Mouse (Mus musculus) limb, embryonic 15.5 days (tissue): Measurements from ENCODE around the gene Trim52. TPM values are rescaled to one million over a fixed set of nuclear protein-coding genes. Genes with fewer than 3 reads are reported as not detected.
"Not testable (repeated sequence)": the region's sequence is repeated elsewhere in the genome, so short reads cannot be mapped to it uniquely, and the experiment has no call there.

Experiments used
- ATAC-seq: fragments of 200-750 bp; cut with Nextera tagmentation; 2 replicates; pipeline ENCODE4 v1.8.0; 2017; ENCODE audit warnings: low read depth, moderate TSS enrichment; ENCODE audit not compliant: insufficient number of reproducible peaks, low FRiP score, low TSS enrichment
- H3K27ac ChIP-seq: fragments of 300-500 bp; sonication (generic); 2 replicates; pipeline ENCODE4 v1.5.1; 2015; ENCODE audit warnings: moderate library complexity, mild to moderate bottlenecking, inconsistent platforms
- H3K27me3 ChIP-seq: fragments of 300-500 bp; sonication (generic); 2 replicates; pipeline ENCODE4 v1.6.1; 2015; ENCODE audit warnings: inconsistent platforms
- H3K36me3 ChIP-seq: fragments of 300-500 bp; sonication (generic); 2 replicates; pipeline ENCODE4 v1.6.1; 2015; ENCODE audit warnings: inconsistent platforms
- H3K4me1 ChIP-seq: fragments of 300-500 bp; sonication (generic); 2 replicates; pipeline ENCODE4 v1.6.1; 2015; ENCODE audit warnings: inconsistent platforms
- H3K4me2 ChIP-seq: fragments of 300-500 bp; sonication (generic); 2 replicates; pipeline ENCODE4 v1.6.1; 2015; ENCODE audit warnings: mild to moderate bottlenecking, inconsistent platforms
- H3K4me3 ChIP-seq: fragments of 300-500 bp; sonication (generic); 2 replicates; pipeline ENCODE4 v1.5.1; 2015; ENCODE audit warnings: mild to moderate bottlenecking, inconsistent platforms
- H3K9ac ChIP-seq: fragments of 300-500 bp; sonication (generic); 2 replicates; pipeline ENCODE4 v1.6.1; 2015; ENCODE audit warnings: inconsistent platforms
- H3K9me3 ChIP-seq: fragments of 300-500 bp; sonication (generic); 2 replicates; pipeline ENCODE4 v1.6.1; 2016; ENCODE audit warnings: inconsistent platforms
- WGBS: fragments of 180-500 bp; shearing (Covaris S2); methylation state at CpG from one replicate; pipeline ENCODE4 v1.1.7; 2015; 5-methylcytosine and 5-hydroxymethylcytosine counted together
- polyA plus RNA-seq: library from polyadenylated mRNA; unstranded; fragments of >200 nt; fragmentation: Nextera tagmentation; extraction: Ambion mirVana; gene quantifications from 2 replicates; pipeline ENCODE4 v1.2.1, GENCODE M21; 2015

Trim52 gene
- polyA plus RNA-seq, 1 experiment from 2014 or later = not detected

GRCm38 (mm10) chr14:106162331-106162730 lies 56.3 kb downstream of the Trim52 start:
- Histone ChIP-seq H3K4me1 (0 out of 2 replicates have a peak, but pooled peaks cover 2% of the 10 kb centered on the region), H3K9ac (no peak overlapping the region), H3K36me3 (no peaks in the 10 kb centered on the region), H3K4me3 (no peak overlapping the region), H3K27ac (no peak overlapping the region), H3K4me2 (no peak overlapping the region), H3K27me3 (no peaks in the 10 kb centered on the region), H3K9me3 (no peaks in the 10 kb centered on the region)
- no peak for ATAC-seq
- 34% methylated on average over 3 of the region's 3 CpGs for WGBS

GRCm38 (mm10) chr14:106163196-106163595 lies 57.2 kb downstream of the Trim52 start:
- no peak for ATAC-seq
- no peaks in the 10 kb centered on the region for H3K27me3 ChIP-seq
- no peak overlapping the region for H3K4me3 ChIP-seq
- no peaks in the 10 kb centered on the region for H3K9me3 ChIP-seq
- H3K4me1 ChIP-seq = 0 out of 2 replicates have a peak, but pooled peaks cover 2% of the 10 kb centered on the region
- H3K36me3 ChIP-seq = no peaks in the 10 kb centered on the region
- H3K27ac ChIP-seq = no peak overlapping the region
- no peak overlapping the region for H3K9ac ChIP-seq
- H3K4me2 ChIP-seq = no peak overlapping the region

DNA sequence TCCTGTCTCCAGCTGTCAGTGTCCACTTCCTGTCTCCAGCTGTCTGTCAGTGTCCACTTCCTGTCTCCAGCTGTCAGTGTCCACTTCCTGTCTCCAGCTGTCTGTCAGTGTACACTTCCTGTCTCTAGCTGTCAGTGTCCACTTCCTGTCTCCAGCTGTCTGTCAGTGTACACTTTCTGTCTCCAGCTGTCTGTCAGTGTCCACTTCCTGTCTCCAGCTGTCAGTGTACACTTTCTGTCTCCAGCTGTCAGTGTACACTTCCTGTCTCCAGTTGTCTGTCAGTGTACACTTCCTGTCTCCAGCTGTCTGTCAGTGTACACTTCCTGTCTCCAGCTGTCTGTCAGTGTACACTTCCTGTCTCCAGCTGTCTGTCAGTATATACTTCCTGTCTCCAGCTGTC lies 57.9 kb downstream of the Trim52 start:
- ATAC-seq, H3K27ac ChIP-seq, H3K9me3 ChIP-seq, H3K4me2 ChIP-seq, H3K4me1 ChIP-seq, H3K36me3 ChIP-seq, H3K9ac ChIP-seq, H3K27me3 ChIP-seq, H3K4me3 ChIP-seq: not testable (repeated sequence)

DNA sequence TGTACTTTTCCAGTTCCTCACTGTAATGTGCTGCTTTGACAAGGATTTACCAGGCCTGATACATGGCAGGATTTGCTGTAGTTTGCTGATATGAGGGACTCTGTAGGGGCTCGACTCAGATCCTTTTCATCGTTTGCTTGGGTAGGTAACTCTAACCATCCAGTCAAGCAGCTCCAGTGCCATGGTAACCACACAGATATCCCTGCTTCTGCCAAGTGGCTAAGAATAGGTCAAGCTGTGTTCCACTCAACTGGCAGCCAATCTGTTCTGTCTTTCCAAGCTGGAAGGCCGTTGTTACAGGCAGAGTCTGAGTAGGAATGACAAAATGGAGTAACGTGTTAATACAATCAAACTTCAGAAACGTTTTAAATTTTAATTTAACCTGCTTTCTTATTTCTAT lies 70.9 kb downstream of the Trim52 start:
- H3K9ac ChIP-seq = no peak overlapping the region
- no peak for ATAC-seq
- no peak overlapping the region for H3K4me3 ChIP-seq
- H3K9me3 ChIP-seq = no peaks in the 10 kb centered on the region
- H3K36me3 ChIP-seq = no peaks in the 10 kb centered on the region
- no peak overlapping the region for H3K27ac ChIP-seq
- no peak overlapping the region for H3K4me2 ChIP-seq
- 70% methylated on average over 5 of the region's 5 CpGs for WGBS
- no peaks in the 10 kb centered on the region for H3K27me3 ChIP-seq
- H3K4me1 ChIP-seq = no peaks in the 10 kb centered on the region

DNA sequence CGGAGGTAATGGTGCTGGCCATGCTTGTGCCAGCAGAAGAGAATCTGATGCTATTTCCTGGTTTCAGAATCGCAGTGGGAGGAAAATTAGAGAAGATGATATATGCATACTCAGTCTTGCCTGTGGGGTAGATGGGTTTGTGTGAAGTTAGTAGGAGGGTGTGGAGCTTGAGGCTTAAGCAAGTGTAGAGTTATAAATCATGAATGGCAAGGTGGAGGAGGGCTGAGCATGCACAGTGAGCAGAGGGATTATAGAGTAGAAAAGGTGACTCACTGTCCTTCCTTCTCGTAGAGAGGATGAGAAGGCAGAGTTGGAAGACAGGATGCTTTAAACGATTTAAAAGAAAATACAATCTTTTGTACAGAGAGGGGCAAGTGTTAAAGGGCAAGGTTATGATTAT lies 72.2 kb downstream of the Trim52 start:
- 74% methylated on average over 4 of the region's 4 CpGs for WGBS
- Histone ChIP-seq H3K27me3 (no peaks in the 10 kb centered on the region), H3K4me1 (no peaks in the 10 kb centered on the region)

GRCm38 (mm10) chr14:106179102-106179727 lies 73.2 kb downstream of the Trim52 start:
- no peak for ATAC-seq
- Histone ChIP-seq H3K9me3 (no peaks in the 10 kb centered on the region), H3K4me3 (no peak overlapping the region), H3K27ac (no peak overlapping the region), H3K4me1 (no peaks in the 10 kb centered on the region), H3K4me2 (no peak overlapping the region), H3K27me3 (no peaks in the 10 kb centered on the region), H3K36me3 (no peaks in the 10 kb centered on the region), H3K9ac (no peak overlapping the region)
- 70% methylated on average over 8 of the region's 8 CpGs for WGBS

More for the DNA sequence above, 72.2 kb downstream of the Trim52 start:
- H3K36me3 ChIP-seq = no peaks in the 10 kb centered on the region
- no peak for ATAC-seq
- no peak overlapping the region for H3K9ac ChIP-seq
- H3K4me3 ChIP-seq = no peak overlapping the region
- H3K4me2 ChIP-seq = no peak overlapping the region
- H3K9me3 ChIP-seq = no peaks in the 10 kb centered on the region
- no peak overlapping the region for H3K27ac ChIP-seq

- H3K4me1 ChIP-seq = no peaks in the 10 kb centered on the region
- no peaks in the 10 kb centered on the region for H3K27me3 ChIP-seq
- H3K4me3 ChIP-seq = no peak overlapping the region
- WGBS = 72% methylated on average over 2 of the region's 2 CpGs
- no peak overlapping the region for H3K4me2 ChIP-seq
- H3K9ac ChIP-seq = no peak overlapping the region
- no peak overlapping the region for H3K27ac ChIP-seq
- no peak for ATAC-seq
- no peaks in the 10 kb centered on the region for H3K36me3 ChIP-seq
- no peaks in the 10 kb centered on the region for H3K9me3 ChIP-seq
Observed at GRCm38 (mm10) chr14:106179728-106180125, 73.7 kb downstream of the Trim52 start.

GRCm38 (mm10) chr14:106180616-106181015 lies 74.6 kb downstream of the Trim52 start:
- Histone ChIP-seq H3K9ac (no peak overlapping the region), H3K4me1 (no peaks in the 10 kb centered on the region), H3K27me3 (no peaks in the 10 kb centered on the region), H3K27ac (no peak overlapping the region), H3K4me2 (no peak overlapping the region), H3K36me3 (no peaks in the 10 kb centered on the region), H3K4me3 (no peak overlapping the region), H3K9me3 (no peaks in the 10 kb centered on the region)
- no peak for ATAC-seq

DNA sequence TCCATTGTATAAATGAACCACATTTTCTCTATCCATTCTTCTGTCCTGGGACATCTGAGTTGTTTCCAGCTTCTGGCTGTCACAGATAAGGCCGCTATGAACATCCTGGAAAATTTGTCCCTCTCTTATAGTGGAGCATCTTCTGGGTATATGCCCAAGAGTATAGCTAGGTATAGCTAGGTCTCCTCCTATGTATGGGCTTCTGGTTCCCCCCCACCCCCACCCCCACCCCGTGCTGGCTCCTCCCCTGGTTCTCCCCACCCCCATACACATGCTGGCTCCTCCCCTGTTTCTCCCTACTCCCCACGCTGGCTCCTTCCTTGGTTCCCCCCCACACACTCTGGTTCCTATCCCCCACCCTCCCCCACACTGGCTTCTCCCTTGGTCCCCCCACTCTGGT lies 78.0 kb downstream of the Trim52 start:
- no peak overlapping the region for H3K27ac ChIP-seq
- H3K9me3 ChIP-seq = no peaks in the 10 kb centered on the region
- no peak overlapping the region for H3K4me3 ChIP-seq
- H3K9ac ChIP-seq = no peak overlapping the region
- no peaks in the 10 kb centered on the region for H3K4me1 ChIP-seq
- no peak for ATAC-seq
- WGBS = 74% methylated on average over 3 of the region's 3 CpGs
- no peak overlapping the region for H3K4me2 ChIP-seq
- H3K27me3 ChIP-seq = no peaks in the 10 kb centered on the region
- H3K36me3 ChIP-seq = no peaks in the 10 kb centered on the region

Other genes starting within 250 kb of the Trim52 start
- gene Spry2, start 209.4 kb upstream of the Trim52 start, polyA plus RNA-seq = 63.8 and 72.0 TPM in 2 replicates